In genomic region chr2:173050604-173051382, GRCm38 (mm10) we compare ENCODE assay signal across 10 mouse cellular contexts. TPM values are rescaled to one million over a fixed set of nuclear protein-coding genes. Genes with fewer than 3 reads are reported as not detected.
DNase-seq lines count a peak whose midpoint lies in the region; ATAC-seq and TF ChIP-seq lines count a peak whose summit lies in the region.
"Had no signal": no experiment of that assay in that cellular context is flagged by ENCODE, and none has a peak within 500 bp of the region (broad histone marks: within the 10 kb centered on the region; RNA-seq: fewer than 3 reads in every experiment).

No protein-coding gene starts in this region.

- peak in 2 of 3 experiments; percentile 4 to 8; a peak in 1 of 6 replicates for TF ChIP-seq CTCF in MEL (IDR thresholded peaks at IDR 0.05 in 2 of 3, conservative IDR thresholded peaks at IDR 0.05 in 1 of 3; ENCODE audit: control insufficient read depth in 1 of 3, insufficient read depth in 1 of 3, low read depth in 2 of 3, low read length in 3 of 3, poor library complexity in 1 of 3, severe bottlenecking in 1 of 3)

- H3K9me3 ChIP-seq in lung, embryonic 16.5 days (ENCODE audit: control insufficient read depth, low read length), result no peaks in the 10 kb centered on the region
- no peaks in the 10 kb centered on the region for H3K9me3 ChIP-seq in MEL (replicated peaks; ENCODE audit: insufficient read depth, low read length)
- no peaks in the 10 kb centered on the region for H3K9me3 ChIP-seq in liver, embryonic 12.5 days (replicated peaks)
- H3K9me3 ChIP-seq: megakaryocyte, embryonic 14.5 days had no signal

- no peak; the same call in 1 of the 2 replicates for TF ChIP-seq RAD21 in MEL (IDR thresholded peaks at IDR 0.05; ENCODE audit: low read depth, low read length)

- 0 out of 2 replicates have a peak overlapping the region, but pooled peaks have one; percentile 11 for H3K9ac ChIP-seq in lung, embryonic 16.5 days (ENCODE audit: low read length)
- H3K9ac ChIP-seq in MEL (ENCODE audit: control insufficient read depth, low read depth, low read length, poor library complexity, severe bottlenecking), result no peak overlapping the region
- no peak overlapping the region for H3K9ac ChIP-seq in liver, embryonic 12.5 days
- H3K9ac ChIP-seq: forebrain, postnatal 0 days had no signal

- no peaks in the 10 kb centered on the region for H3K27me3 ChIP-seq in lung, embryonic 16.5 days (ENCODE audit: control insufficient read depth, insufficient read depth, low read depth, low read length)
- H3K27me3 ChIP-seq in MEL (ENCODE audit: control insufficient read depth in 1 of 2, insufficient read depth in 2 of 2, low read length in 2 of 2), result no peaks in the 10 kb centered on the region
- H3K27me3 ChIP-seq in liver, embryonic 12.5 days (replicated peaks), result 0 out of 2 replicates have a peak, but pooled peaks cover 6% of the 10 kb centered on the region
- H3K27me3 ChIP-seq: megakaryocyte, embryonic 14.5 days had no signal

- H3K36me3 ChIP-seq in lung, embryonic 16.5 days (ENCODE audit: control insufficient read depth, insufficient read depth, low read length), result no peaks in the 10 kb centered on the region
- H3K36me3 ChIP-seq in MEL (ENCODE audit: control insufficient read depth in 1 of 2, insufficient read depth in 2 of 2, low read length in 2 of 2), result peaks cover 0 to 10% of the 10 kb centered on the region in 2 experiments; a peak in 2 of 4 replicates
- no peaks in the 10 kb centered on the region for H3K36me3 ChIP-seq in liver, embryonic 12.5 days

- H3K27ac ChIP-seq in lung, embryonic 16.5 days (ENCODE audit: low read length), result no peak overlapping the region
- no peak overlapping the region for H3K27ac ChIP-seq in MEL (ENCODE audit: control insufficient read depth, low read depth, low read length)
- peak overlapping the region; percentile 31; the same call in 1 of the 2 replicates for H3K27ac ChIP-seq in liver, embryonic 12.5 days

- 47% methylated on average over 8 of the region's 8 CpGs for WGBS in lung, embryonic 16.5 days
- WGBS in liver, embryonic 12.5 days (ENCODE audit: insufficient replicate concordance), result 51% methylated on average over 8 of the region's 8 CpGs

- H3K4me3 ChIP-seq in lung, embryonic 16.5 days (ENCODE audit: low read length), result no peak overlapping the region
- H3K4me3 ChIP-seq in MEL (ENCODE audit: control insufficient read depth in 1 of 2, insufficient read depth in 1 of 2, low read depth in 2 of 2, low read length in 2 of 2), result no peak overlapping the region
- H3K4me3 ChIP-seq in liver, embryonic 12.5 days, result no peak overlapping the region
- H3K4me3 ChIP-seq: megakaryocyte, embryonic 14.5 days had no signal

- no peak overlapping the region for H3K4me2 ChIP-seq in lung, embryonic 16.5 days (ENCODE audit: low read depth, low read length)
- no peak overlapping the region for H3K4me2 ChIP-seq in liver, embryonic 12.5 days

- H3K79me2 ChIP-seq in MEL (ENCODE audit: control insufficient read depth, insufficient read depth, low read length, poor library complexity), result no peaks in the 10 kb centered on the region

- TF ChIP-seq POLR2A in MEL (IDR thresholded peaks at IDR 0.05; ENCODE audit: control insufficient read depth in 1 of 2, insufficient read depth in 1 of 2, low read depth in 1 of 2, low read length in 2 of 2, poor library complexity in 1 of 2), result no peak

- TF ChIP-seq EP300 in MEL (IDR thresholded peaks at IDR 0.05; ENCODE audit: low read depth in 1 of 2, low read length in 2 of 2), result no peak

- no peak for ATAC-seq in lung, embryonic 16.5 days (ENCODE audit: low read depth)
- ATAC-seq in liver, embryonic 12.5 days, result peak; percentile 23
- ATAC-seq: forebrain, postnatal 0 days had no signal

- H3K4me1 ChIP-seq in lung, embryonic 16.5 days (replicated peaks; ENCODE audit: control insufficient read depth, insufficient read depth, low read length), result no peaks in the 10 kb centered on the region; the same call in 1 of the 2 replicates
- peaks cover 3 to 16% of the 10 kb centered on the region in 2 experiments; a peak in 3 of 4 replicates for H3K4me1 ChIP-seq in MEL (ENCODE audit: control insufficient read depth in 1 of 2, insufficient read depth in 2 of 2, low read length in 2 of 2)
- peaks cover 57% of the 10 kb centered on the region for H3K4me1 ChIP-seq in liver, embryonic 12.5 days

- DNase-seq in lung, postnatal 36 days, result no peak
- DNase-seq in A20 (ENCODE audit: low read depth, low spot score) (peak; percentile 41), MEL (ENCODE audit: low read depth, low spot score) (no peak)
- DNase-seq in kidney, postnatal 25 days, result no peak
- no peak for DNase-seq in gastrocnemius, adult 18-20 months (ENCODE audit: low spot score)
- DNase-seq: forebrain, postnatal 0 days; left cerebral cortex, postnatal 4 days had no signal

TF ChIP-seq in MEL, 35 proteins besides CTCF, POLR2A, EP300 and RAD21:
- TF ChIP-seq ZMIZ1 (IDR thresholded peaks at IDR 0.05; ENCODE audit: low read depth, low read length), result no peak
- TF ChIP-seq ZKSCAN1 (IDR thresholded peaks at IDR 0.05; ENCODE audit: low read depth, low read length), result no peak
- no peak for TF ChIP-seq KAT2A (conservative IDR thresholded peaks at IDR 0.05; ENCODE audit: low read depth, low read length)
- no peak for TF ChIP-seq MXI1 (IDR thresholded peaks at IDR 0.05; ENCODE audit: low read depth, low read length)
- TF ChIP-seq MAX (IDR thresholded peaks at IDR 0.05; ENCODE audit: low read length), result no peak
- TF ChIP-seq TAL1 (IDR thresholded peaks at IDR 0.05; ENCODE audit: low read length), result no peak
- no peak for TF ChIP-seq POLR2AphosphoS5 (IDR thresholded peaks at IDR 0.05; ENCODE audit: borderline replicate concordance, low read depth, low read length)
- TF ChIP-seq SMC3 (IDR thresholded peaks at IDR 0.05; ENCODE audit: low read depth, low read length), result 0 out of 2 replicates have a peak, but pooled peaks have one; percentile 8
- no peak for TF ChIP-seq HCFC1 (IDR thresholded peaks at IDR 0.05; ENCODE audit: low read depth, low read length)

RNA-seq across cellular contexts. Expression of gene Rbm38, which starts 30.5 kb away (rescaled TPM):
- 30.8 and 34.3 TPM in 2 replicates for polyA plus RNA-seq in lung, embryonic 16.5 days (2015; fragmentation: Nextera tagmentation; extraction: Ambion mirVana)
- 37.0 and 39.0 TPM in 2 replicates for total RNA-seq in MEL (2012; rRNA removed)
- 100 to 1,000 TPM in 1 of 2 experiments, not detected in 1; 207 TPM for polyA plus RNA-seq in MEL (2012; ENCODE audit: insufficient read depth in 1 of 2, insufficient read length in 2 of 2, low read depth in 1 of 2, low replicate concordance in 2 of 2, missing spikeins in 1 of 2)
- 305 and 313 TPM in 2 replicates for polyA plus RNA-seq in liver, embryonic 12.5 days (2016; fragmentation: Nextera tagmentation; extraction: Ambion mirVana)
- total RNA-seq in gastrocnemius, adult 18-20 months (2021), result 100 to 1,000 TPM; 225 to 230 TPM

RNA-seq across cellular contexts. Expression of gene Rae1, which starts 50.9 kb away (rescaled TPM):
- polyA plus RNA-seq in lung, embryonic 16.5 days (2015; fragmentation: Nextera tagmentation; extraction: Ambion mirVana), result 104 and 109 TPM in 2 replicates
- total RNA-seq in MEL (2012; rRNA removed), result 139 and 156 TPM in 2 replicates
- polyA plus RNA-seq in MEL (2012; ENCODE audit: insufficient read depth in 1 of 2, insufficient read length in 2 of 2, low read depth in 1 of 2, low replicate concordance in 2 of 2, missing spikeins in 1 of 2), result 100 to 1,000 TPM in 1 of 2 experiments, not detected in 1; 172 TPM
- polyA plus RNA-seq in liver, embryonic 12.5 days (2016; fragmentation: Nextera tagmentation; extraction: Ambion mirVana), result 117 and 119 TPM in 2 replicates
- total RNA-seq in gastrocnemius, adult 18-20 months (2021), result 10 to 100 TPM; 11.0 to 11.2 TPM
